Mouse (Mus musculus) A20 (cell line): ENCODE measurements around the gene Arl6ip6.

Source experiments
- DNase-seq: peaks from one replicate; pipeline ENCODE4 v3.0.0-alpha.2; 2011; ENCODE audit warnings: low read depth, low spot score

Gene Arl6ip6

DNA sequence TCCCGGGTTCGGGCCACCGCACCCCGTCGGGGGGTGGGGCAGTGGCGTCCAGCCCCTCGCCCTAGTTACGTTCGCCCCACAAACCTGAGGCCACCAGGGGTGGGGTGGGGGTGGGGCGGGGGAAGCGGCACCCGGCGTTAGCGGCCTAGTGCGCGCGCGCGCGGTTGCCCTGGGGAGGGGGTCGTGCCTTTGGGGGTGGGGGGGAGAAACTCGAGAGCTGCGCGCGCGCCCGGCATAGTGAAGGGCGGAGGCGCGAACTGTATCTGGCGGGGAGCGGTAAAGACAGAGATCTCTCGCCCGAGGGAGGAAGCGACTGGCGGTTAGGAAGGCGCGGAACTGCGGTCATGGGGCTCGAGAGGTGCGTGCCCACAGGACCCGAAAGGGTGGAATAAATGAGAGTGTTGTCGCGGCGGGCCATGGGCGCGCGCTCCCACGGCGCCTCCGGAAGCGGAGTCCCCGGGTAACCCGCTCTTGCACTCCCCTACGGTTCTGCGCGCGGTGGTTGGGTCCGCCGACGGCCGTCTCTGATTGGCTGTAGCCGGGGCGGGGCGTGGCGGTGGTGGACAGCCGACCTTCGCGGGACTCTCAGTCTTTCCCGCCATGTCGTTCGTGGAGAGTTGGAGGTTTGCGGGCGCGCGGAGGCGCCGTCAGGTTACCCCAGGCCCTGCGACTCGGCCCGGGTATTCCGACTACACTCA lies at the start of gene Arl6ip6:
Gene Arl6ip6, plus strand, starts transcription at position 204 of the 698 bp plus-strand sequence.
- DNase-seq: peak; percentile 97

DNA sequence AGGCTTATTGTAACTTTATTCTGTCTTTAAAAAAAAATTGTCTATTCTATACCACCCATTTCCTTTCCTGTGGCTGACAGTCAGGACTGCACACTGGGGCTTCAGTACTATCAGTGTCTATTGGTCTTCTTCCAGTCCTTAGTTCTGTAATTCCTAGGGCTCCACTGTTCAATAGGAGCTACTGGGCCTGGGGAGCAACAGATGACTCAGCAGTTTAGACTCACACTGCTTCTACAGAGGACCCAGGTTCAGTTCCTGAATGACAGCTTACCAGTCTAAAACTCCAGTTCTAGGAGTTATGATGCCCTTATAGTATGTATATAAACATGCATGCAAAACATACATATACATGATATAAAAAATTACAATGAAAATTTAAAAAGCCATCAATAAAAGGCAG lies 44.7 kb upstream of the Arl6ip6 start:
- DNase-seq: no peak

DNA sequence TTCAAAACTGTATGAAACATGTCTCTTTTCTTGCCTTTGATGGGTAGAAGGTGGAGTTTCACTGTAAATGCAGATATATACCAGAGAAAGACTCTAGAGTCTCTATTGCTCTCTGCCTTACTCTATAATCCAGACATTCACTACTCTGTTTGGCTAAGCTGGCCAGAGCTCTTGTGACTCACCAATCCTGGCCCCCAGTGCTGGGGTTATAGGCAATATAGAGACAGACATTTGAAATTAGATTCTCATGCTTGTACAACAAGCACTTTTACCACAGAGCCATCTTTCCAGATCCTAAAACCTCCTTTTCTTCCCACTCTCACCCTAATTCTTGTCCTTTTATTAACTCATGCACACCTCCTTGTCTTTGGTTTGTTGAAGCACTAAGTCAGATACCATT lies 17.6 kb upstream of the Arl6ip6 start:
- DNase-seq: no peak

DNA sequence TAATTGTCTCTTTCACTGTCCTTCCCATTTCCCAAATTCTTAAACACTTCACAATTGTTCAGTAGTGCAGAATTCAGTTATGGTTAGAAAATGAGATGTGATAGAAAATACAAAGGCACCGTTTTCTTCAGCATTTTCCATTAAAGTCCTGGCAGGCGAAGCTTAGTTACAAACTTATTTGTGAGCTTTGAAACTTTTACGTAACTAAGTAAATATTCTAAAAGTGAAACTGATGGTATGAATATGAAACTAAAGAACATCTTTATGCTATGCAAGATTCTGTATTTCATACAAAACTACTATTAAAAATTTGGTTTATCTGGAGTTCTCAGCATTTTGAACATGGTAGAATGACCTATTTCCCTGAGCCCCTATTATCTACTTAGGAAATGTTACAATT lies 12.6 kb upstream of the Arl6ip6 start:
- no peak for DNase-seq

DNA sequence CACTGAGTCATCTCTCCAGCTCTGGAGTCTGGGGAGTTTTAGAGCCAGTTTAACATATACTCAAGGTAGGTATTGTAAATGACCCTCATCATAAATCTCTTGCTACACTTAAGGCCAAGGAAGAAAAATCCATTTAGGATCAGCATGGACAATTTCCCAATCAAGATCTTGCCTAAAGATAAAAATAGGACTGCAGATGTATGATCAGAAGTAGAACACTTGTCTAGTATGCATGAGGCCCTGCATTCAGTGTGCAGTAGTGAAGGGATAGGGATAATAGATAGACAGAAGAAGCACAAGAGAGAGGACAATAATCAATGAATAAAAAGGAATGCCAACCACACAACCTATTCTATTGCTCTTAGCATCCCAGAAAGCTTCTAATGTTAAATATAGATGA lies 11.7 kb upstream of the Arl6ip6 start:
- DNase-seq: no peak

DNA sequence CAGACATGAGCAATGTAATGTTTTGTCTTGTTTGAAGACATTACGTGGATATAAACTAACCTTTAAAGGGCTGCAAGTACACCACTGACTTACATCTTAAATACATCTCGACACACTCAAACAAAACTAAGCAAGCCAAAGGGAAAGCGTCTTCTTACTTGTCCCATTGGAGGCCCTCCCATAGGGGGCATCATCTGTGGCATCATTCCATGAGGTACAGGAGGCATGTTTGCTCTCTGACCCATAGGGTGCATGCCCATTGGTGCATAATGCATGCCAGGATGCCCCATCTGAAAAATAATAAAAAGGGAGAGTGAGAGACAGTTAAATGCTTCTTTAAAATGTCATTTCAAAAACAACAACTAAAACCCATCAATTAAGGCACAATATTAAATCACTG lies 1.7 kb upstream of the Arl6ip6 start:
- DNase-seq: peak; percentile 43

DNA sequence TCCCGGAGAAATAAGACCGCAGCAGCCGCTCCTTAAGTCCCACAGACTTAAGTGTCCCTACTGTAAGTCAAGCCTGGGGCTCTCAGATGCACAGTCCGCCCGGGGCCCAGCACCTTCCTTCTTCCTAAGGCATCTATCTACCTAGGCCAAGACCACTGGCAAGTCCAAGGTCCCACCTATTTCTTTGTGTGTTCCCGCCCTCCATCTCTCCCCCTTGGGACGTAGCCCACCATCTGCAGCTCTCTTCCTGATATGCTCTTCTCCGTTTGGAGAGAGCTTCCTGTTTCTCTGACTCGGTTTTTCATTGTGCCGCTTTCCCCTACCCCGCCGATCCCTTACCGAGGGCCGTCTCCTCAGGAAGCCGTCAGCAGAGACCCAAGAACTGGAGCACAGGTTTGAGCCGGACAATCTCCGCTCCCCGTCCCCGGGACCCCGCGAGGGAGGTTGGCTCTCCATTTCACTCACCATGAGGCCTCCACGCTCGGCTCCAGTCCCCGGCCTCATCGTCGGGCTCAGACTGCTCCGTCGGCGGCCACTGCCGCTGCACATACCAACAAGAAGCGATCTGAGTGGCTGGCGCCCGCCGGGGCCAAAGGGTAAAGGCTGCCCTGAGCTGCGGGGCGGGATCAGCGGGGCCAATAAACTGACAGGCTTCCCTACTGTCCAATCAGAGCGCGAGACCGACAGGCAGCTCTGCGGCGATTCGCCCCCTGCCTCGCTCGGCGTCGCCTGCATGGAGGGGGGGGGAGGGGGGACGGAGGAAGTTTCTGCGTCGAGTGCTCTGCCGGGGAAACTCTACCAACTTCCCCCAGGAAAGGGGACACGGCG lies 628 bp upstream of the Arl6ip6 start, which contains the start of gene Prpf40a:
Gene Prpf40a, minus strand, starts transcription at position 601 of the 828 bp plus-strand sequence.
- DNase-seq: peak; percentile 99

DNA sequence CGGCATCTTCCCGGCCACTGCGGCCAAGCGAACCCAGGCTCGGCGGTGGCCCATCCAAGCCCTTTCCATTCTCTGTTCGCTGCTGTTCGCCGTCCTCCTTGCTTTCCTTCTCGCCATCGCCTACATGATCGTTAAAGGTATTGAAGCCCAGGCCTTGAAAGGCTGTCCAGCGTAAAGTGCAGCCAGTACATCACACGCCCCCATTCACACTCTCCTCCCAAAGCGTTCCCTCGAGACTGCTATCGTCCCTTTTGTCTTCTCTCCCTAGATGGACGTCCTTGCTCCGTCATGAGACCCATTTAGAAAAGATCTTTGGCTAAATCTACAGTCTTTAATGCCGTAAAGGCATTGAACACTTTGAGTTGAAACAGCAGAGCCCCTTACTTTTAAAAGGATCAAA lies 860 bp downstream of the Arl6ip6 start:
- DNase-seq: no peak

DNA sequence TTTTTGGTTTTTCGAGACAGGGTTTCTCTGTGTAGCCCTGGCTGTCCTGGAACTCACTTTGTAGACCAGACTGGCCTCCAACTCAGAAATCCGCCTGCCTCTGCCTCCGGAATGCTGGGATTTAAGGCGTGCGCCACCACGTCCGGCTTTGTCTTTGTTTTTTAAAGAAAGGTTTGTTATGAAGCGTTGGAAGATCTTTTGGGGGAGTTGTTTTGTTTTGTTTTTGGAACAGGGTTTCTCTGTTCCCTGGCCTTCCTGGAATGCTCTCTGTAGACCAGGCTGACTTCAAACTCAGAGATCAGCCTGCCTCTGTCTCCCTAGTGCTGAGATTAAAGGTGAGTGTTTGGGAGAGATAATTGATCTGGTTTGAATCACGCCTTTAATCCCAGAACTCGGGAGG lies 4.9 kb downstream of the Arl6ip6 start:
- DNase-seq: no peak

DNA sequence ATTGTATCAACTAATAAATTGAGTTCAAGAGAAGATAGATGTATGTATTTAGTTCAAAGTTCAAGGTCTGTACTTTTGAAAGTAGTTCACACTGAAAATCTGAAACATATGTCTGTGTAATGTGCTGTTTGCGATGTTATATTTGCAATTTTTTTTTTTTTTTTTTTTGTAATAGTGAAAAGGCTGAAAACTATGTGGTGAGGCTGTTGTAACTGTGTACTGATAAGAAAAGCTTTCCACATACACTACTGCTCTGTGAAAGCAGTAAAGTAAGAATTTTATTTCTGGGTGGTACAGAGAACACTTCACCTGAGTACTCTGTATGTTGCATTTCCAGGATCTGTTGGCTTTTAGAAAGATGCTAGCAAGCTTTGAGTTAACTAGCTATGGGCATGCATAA lies 7.7 kb downstream of the Arl6ip6 start:
- no peak for DNase-seq

DNA sequence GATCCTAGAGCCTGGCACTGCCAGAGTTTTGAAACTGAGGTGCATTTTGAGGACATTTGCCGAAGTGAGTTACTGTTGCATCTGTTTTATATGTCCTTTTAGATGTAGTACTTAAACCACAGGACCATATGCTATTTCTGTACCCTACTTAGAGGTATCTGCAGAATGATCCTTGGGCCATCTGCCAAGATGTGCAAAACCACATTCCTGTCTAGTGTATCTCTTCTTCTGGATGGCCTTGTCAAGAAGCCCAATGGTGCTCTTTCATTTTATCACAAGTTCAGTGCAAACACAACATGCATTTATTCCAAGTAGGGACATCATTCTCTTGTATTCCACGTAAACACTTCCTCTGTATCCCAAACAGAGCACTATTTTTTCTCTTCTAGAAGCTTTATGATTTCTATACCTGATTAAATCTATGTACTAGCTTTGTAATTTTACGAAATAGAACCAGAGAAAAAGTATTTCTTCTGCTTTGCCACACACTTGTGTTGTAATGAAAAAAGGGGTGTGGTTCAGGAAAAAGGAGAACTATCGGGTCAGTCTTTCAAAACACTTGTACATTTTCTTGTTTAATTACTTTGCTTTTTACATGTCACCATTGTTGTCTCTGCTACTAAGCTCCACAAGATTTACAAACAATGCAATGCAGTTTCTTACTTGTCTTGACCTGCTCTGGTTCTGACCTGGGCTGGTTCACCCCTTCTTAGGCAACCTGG lies 8.8 kb downstream of the Arl6ip6 start:
- DNase-seq: no peak

DNA sequence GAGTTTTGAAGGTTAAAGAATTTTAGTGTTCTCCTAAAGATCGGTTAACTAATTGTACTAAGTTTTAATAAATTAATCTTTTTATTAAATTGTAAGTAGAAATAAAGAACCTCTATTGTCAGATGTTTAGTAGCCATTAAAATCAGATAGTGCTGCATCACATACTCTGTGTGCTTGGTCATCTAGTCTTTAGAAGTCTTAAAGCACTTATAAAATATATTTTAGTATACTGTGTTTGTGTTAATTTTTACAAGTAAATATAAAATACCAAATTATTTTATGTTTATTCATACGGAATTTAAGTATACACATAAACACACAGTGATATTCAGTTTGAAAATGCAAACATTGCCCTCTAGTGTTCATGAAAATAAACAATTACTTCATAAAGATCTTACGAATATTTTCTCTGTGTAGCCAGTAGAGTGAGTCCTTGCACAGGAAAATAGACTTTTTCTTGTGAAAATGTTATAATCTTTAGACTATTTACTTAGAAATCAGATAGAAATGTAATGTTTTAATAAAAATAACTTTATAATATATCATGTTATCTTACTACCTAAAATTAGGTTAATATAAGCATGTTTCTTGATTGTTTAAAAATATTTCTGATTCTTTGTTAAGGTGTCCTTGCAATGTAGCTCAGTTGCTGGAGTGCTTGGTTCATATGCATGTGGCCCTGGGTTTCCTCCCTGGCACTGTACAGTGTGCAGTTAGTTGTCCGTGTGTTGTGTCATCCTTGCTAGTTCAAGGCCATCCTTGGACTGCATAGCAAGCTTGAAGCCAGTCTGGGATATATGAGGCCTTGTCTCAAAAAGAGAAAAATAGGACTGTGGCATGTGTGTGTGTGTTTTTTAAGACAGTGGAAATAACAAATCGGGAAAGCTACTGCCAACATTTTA lies 13.1 kb downstream of the Arl6ip6 start:
- DNase-seq: peak; percentile 58

DNA sequence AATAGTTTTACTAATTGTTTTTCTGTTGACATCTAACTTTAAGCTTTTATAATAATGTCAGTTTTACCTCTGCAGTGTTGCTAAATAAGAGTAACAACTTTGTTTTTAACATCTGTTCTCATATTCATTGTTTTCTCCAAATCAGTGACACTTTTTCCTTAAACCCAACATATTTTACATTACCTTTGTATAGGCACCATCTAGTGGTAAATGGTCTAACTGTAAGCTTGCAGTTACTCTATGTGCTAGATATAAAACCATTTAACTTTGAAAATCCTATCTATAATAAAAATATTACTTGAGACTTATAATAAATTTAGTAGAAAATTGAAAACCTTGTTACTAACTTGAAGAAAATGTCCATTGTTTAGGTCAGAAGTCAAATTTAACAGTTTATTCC lies 15.2 kb downstream of the Arl6ip6 start:
- no peak for DNase-seq

DNA sequence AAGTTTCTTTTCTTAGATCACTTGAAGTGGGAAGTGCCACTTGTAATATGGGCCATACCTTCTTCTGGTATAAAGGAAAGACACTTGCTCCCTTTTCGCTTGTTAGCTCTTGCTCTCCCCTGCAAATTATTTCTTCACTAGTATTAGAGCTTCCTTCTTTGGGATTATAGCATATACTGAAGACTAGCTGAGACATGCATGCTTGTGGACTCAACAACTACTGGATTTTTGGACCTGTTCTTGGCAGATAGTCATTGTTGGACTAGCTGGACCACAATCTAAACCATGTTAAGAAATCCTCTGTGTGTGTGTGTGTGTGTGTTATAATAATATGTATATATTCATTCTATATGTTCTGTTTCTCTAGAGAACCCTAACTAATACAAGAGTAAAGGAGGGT lies 22.0 kb downstream of the Arl6ip6 start:
- no peak for DNase-seq

DNA sequence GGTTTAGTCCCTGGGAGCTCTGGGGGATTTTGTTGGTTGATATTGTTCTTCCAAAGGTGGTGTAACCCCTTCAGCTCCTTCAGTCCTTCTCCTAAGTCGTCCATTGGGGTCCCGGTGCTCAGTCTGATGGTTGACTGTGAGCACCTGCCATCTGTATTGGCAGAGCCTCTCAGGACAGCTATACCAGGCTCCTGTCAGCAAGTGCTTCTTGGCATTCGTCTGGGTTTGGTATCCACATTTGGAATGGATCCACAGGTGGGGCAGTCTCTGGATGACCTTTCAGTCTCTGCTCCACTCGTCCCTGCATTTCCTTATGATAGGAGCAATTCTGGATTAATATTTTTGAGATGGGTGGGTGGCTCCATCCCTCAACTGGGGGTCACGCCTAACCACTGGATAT lies 30.7 kb downstream of the Arl6ip6 start:
- no peak for DNase-seq

DNA sequence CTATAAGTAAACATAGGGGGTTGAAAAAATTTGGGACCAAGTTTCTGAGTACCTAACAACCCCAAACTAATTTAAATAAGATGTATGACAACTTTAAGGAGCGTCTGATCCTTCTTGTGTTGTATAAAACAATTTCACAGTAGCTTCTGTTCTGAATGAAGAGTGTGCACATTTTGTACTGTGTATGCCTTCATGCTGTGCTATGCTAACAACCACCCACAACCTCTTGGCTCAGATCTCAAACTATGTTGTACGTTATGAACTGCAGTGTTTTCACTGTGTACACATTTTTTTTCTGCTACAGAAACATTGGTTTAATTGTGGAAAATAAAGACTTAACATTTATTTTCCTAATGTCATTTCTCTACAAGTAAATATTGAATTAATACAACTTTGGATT lies 65.5 kb downstream of the Arl6ip6 start:
- no peak for DNase-seq
